Mouse (Mus musculus) central nervous system, embryonic 14 days (tissue): Measurements from ENCODE around the gene Rrad. TPM values are rescaled to one million over a fixed set of nuclear protein-coding genes. Genes with fewer than 3 reads are reported as not detected.

Experiments used
- polyA plus RNA-seq: library from polyadenylated mRNA; depleted of rRNA; stranded (reverse); fragments of >200 nt; gene quantifications from 2 replicates; pipeline ENCODE4 v1.2.3, GENCODE M21; 2012; rRNA removed

Rrad gene
- polyA plus RNA-seq: 2.3 and 5.8 TPM in 2 replicates

DNA sequence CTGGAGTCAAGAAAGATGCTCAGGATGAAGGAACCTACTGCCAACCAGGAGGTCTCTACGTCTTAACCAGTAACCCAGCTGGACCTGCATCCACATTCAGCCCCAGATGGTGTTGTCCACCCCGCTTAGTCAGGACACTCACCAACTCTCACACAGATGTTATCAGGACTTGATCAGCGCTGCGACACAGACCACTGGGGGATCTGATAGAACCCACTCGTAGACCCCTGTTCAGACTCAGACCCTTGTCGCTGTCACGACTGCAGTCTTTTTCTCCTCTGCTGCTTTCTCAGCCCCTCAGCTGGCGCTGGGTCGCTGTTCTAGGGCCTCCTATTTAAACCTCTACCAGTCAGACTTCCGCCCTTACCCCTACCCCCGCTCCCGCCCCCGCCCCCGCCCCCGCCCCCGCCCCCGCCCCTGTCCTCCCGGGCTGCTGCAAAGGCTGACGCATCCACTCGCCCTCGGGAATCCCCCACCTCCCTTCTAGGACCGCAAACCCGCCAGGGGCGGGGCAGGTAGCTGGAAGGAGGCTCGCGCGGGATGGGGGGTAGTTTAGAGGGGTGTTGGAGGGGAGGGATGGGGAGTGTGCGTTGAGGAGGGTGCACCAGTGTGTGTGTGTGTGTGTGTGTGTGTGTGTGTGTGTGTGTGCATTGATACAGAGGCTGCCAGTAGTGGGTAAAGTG, at the start of gene Rrad:
TSS of gene Rrad (minus strand) at position 347 of the 683 bp plus-strand sequence.

DNA sequence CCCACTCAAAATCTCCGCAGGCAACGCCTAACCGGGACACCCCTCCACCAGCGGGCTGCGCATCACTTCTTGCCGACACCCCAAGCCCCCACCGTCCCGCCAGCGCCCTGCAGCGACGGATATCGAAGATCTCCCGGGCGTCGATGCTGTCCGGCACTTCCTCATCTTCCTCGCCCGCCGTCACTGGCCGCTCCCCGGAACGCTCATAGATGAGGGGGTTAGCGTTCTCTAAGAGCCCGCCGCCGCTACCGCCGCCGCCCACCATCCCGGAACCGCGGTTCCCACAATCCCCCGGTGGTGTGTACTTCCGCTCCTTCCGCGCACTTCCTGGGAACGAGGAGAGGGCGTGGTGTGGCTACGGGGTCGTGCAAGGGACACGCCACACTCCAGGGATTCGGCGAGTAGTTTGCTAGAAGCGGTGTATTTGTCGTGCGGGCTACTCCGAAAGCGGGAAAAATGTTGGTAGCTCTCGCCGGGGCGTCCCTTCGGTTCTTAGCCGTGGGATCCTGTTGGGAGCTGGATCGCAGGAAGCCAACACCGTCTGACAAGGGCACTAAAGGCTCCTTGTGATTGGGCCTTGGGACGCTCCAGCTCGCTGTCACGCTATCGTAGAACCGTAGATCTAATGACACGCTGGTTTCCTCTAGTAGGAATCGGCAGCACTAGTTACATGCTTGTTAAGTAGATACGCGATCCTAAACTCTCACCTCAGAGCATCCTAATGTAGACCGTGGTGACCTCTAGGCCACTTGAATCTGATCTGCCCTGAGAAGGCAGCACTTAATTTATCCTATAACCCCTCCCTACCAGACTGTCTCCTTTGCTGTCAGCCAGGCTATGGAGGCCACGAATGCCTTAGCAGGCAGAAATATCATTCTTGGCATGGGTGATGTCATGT, 10.5 kb upstream of the Rrad start, which contains the start of gene Ciao2b:
TSS of gene Ciao2b (minus strand) at position 540 of the 898 bp plus-strand sequence.

DNA sequence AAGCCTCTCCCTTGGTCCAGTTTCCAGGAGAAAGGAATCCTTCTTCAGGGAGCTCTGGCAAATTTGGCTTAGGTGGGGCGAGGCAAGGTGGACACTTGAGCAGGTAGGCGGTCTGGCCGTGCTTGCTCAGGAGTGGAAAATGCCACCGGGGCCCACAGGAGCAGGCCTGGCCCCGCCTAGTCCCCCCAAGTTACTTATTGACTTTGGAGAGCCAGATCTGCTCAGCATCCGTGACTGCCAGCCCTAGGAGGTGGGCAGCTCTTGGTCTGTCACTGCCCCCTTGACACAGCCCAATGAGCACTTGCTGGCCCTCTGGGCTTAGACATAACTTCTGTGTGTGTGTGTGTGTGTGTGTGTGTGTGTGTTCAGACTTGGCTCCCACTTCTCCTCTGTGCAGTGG, 7.0 kb downstream of the Rrad start, which contains the start of gene Cdh16:
TSS of gene Cdh16 (minus strand) at position 236 of the 400 bp plus-strand sequence.

DNA sequence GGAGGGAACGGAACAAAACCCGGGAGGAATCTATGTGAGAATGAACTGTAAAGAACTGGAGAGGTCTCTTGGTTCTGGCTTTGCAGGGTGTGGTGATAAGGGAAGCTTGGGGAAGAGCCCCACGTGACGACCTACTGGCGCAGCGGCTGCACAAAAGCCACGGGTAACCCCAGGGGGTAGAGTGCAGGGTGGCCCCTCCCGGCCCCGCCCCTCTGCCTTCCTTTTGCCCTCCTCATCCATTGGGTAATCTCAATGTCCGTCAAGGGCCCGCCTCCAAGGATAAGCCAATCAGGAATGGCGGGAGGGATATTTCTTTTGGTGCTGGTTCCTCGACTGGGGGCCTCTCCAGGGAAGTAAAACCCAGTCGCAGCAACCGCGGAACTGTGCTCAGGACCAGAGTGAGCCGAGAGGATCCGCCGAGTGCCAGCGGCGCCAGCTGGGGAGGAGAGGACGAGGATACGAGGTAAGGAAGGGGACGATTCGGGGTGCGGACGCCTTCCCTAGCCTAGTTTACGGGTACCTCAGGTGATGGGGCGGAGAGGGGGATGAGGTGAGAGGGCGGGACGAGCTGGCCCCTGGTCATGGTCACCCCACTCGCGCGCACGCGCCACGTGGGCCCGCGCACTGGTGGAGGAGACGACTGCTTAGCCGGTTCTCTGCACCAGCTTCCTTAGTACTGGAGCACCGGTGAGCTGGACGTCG, 39.8 kb downstream of the Rrad start, which contains the start of gene Pdp2:
TSS of gene Pdp2 (plus strand) at position 319 of the 702 bp plus-strand sequence.

Other genes with a start within 250 kb of the Rrad start
- 17.2 and 17.3 TPM in 2 replicates for gene Cmtm4, start 235.5 kb downstream of the Rrad start, polyA plus RNA-seq
- 106 and 111 TPM in 2 replicates for gene Dync1li2, start 188.3 kb downstream of the Rrad start, polyA plus RNA-seq
- gene Terb1, start 121.4 kb downstream of the Rrad start, polyA plus RNA-seq: 0.30 and 0.37 TPM in 2 replicates
- gene Nae1, start 96.7 kb downstream of the Rrad start, polyA plus RNA-seq: 94.2 and 94.3 TPM in 2 replicates
- 1.2 and 1.4 TPM in 2 replicates for gene Car7, start 96.6 kb downstream of the Rrad start, polyA plus RNA-seq
- gene Pdp2, start 39.9 kb downstream of the Rrad start, polyA plus RNA-seq: 6.6 and 7.2 TPM in 2 replicates
- gene Cdh16, start 6.9 kb downstream of the Rrad start, polyA plus RNA-seq: not detected in 2 replicates
- gene Ciao2b, start 10.6 kb upstream of the Rrad start, polyA plus RNA-seq: 88.1 and 94.9 TPM in 2 replicates
- not detected in 2 replicates for gene Ces2a, start 102.7 kb upstream of the Rrad start, polyA plus RNA-seq
- gene Ces2b, start 200.2 kb upstream of the Rrad start, polyA plus RNA-seq: 0.25 and 0.34 TPM in 2 replicates
- not detected in 2 replicates for gene Ces2c, start 215.7 kb upstream of the Rrad start, polyA plus RNA-seq